Mouse (Mus musculus) retina, postnatal 1 day (tissue): ENCODE results near the gene Ugt1a6b.
"Not testable (repeated sequence)": the region's sequence is repeated elsewhere in the genome, so short reads cannot be mapped to it uniquely, and the experiment has no call there.

Experiments
- DNase-seq: peaks from one replicate; pipeline ENCODE4 v3.0.0-alpha.2; 2012

The Ugt1a6b gene

DNA sequence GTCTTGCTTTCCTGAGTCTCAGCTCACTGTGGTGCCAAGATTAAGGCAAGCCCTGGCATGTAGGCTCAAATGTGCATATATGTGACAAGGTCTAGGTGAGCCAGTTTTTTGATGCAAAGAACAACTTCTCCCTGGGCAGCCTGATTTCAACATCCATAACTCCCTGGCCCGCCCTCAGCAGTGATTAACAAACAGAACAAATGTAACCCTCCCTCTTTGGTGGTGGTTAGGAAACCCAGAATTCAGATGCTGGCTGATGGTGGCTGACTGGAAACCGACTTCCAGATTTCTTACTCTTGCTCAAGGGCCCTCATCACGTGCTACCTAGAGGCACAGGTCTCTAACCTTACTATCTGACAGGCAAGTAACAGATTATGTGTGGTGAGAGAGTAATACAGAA, at the start of gene Ugt1a6b:
Gene Ugt1a6b, plus strand, starts transcription at position 234 of the 400 bp plus-strand sequence.
- DNase-seq = not testable (repeated sequence)

DNA sequence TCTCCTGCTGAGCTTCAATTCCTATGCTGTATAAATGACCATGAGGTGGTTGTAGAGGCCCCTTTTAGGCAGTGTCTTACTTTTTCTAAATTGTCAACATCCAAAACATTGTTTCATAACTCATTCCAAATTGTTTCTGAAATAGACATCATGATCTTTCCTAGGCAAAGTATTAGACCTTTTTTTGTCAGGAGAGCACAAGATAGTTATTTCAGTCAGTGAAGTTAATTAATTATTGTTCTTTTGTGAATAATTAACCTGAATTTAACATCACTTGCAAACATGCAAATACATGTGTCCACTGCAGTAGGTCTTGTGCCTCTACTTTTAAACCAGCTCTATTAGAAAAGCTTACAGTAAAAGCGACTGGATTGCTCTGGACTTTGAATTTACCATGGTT, 48.0 kb upstream of the Ugt1a6b start, which contains the start of gene Ugt1a10:
Gene Ugt1a10, plus strand, starts transcription at position 301 of the 400 bp plus-strand sequence.
- no peak for DNase-seq

DNA sequence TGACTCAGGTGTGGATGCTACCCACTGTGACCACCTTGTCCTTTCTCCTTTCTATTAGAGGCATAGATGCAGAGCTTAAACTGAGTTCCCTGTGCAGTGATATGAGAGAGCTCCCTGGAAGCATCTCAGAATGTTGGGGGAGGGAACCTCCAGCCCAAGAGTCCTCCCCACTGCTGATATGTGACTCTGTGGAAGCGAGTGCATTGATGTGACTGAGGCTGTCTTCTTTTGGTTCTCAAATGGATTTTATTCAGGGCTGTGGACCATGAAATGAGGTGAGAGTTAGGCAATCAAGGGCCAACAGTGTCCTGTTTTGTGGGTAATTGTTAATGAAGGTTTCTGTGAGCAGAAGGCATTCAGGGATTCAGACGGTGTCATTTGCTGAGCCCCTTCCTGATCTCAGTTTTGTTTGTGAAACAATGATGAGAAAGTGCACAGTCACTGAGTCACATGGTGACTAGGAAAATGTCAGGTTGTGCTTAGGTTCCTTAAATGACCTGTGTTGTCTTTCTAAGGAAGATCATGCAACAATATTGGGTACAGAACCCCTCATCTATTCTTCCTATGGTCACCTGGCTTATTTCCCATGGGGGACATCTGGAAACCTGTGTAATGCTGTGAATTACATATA, 36.5 kb upstream of the Ugt1a6b start:
- not testable (repeated sequence) for DNase-seq

DNA sequence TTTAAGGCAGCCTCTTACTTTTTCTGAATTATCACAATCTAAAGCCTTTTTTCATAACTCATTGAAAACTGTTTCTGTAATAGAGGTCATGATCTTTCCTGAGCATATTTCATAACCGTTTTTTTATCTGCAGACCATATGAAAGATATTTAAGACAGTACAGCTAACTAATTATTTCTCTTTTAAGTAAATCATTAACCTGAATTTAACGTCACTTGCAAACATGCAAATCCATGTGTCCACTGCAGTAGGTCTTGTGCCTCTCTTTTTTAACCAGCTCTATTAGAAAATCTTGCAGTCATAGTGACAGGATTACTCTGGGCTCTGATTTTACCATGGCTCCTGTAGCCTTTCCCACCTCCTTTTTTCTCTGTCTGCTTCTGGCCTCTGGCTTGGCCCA, 32.6 kb upstream of the Ugt1a6b start, which contains the start of gene Ugt1a9:
Gene Ugt1a9, plus strand, starts transcription at position 306 of the 400 bp plus-strand sequence.
- DNase-seq = no peak

DNA sequence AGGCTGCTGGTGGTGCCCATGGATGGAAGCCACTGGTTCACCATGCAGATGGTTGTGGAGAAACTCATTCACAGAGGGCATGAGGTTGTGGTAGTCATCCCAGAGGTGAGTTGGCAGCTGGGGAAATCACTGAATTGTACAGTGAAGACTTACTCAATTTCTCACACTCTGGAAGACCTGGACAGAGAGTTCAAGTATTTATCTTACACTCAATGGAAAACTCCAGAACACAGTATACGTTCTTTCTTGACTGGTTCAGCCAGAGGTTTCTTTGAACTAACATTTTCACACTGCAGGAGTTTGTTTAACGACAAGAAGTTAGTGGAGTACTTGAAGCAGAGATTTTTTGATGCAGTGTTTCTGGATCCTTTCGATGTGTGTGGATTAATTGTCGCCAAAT, 32.1 kb upstream of the Ugt1a6b start:
- no peak for DNase-seq

DNA sequence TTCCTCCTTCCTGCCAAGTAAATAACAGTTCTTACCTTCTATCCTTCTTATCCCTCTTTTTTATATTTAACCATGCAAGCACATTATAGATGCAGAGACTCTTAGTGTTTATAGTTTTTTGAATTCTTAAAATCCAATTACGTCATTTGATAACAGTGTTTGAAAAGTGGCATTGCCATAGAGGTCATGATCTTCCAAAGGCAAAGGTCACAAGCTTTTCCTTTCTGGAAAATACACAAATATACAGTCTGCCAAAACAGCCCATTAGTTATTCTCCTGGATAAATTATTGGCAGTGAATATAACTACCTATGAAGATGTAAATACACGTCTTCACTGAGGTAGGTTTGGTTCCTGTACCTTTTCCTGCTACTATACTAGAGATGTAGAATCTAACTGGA, 28.6 kb upstream of the Ugt1a6b start:
- DNase-seq = no peak

DNA sequence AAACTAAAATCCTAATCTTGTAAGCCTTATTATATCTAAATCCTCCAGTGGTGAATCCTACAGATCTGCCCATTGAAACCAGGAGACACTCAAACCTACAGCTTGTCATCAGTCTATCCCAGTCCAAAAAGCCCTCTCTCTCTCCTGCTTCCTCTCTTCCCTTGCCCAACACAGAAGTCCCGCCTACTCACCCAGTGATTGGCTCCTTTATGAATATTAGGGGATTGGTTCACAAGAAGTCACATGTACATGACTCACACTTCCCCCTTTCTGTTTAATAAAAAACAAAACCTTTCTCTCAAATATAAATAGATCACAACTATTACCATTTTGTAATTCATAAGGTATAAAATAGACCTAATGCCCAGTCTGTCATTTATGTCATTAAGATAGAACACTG, 25.9 kb upstream of the Ugt1a6b start:
- DNase-seq = no peak

DNA sequence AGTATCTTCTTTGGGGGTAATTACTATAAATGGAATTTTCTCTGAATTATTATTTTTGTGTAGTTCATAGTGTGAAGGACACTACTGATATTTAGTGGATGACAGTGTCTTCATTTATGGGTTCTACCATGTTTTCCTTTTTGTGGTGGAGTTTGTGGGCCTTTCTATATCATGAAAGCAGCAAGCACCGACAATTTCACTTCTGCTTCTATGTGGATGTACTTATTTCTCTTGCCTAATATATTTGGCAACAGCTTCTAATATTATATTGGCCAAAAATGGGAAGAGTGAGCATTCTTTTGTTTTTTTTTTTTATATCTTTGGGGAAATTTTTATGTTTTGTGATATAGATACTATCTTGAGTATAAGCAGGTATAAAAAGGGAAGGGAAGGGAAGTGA, 21.4 kb upstream of the Ugt1a6b start:
- no peak for DNase-seq

DNA sequence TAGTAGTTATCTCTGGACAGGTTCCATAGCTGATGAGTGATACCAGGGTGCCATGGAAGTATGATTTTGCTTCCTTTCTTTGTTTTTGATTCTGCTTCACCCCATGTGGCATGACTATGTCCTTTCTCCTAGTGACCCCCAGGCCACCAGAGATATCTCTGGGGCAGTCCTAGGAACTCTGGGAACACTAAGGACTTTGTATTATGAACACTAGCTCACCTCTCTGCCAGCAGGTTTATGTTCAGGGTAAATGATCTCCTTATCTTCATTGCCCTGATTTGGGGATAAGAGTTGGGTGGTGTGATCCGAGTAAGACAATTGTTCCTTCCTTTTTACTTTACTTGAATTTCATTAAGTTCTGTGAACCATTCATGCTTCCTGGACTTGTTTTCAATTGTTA, 16.9 kb upstream of the Ugt1a6b start:
- no peak for DNase-seq

DNA sequence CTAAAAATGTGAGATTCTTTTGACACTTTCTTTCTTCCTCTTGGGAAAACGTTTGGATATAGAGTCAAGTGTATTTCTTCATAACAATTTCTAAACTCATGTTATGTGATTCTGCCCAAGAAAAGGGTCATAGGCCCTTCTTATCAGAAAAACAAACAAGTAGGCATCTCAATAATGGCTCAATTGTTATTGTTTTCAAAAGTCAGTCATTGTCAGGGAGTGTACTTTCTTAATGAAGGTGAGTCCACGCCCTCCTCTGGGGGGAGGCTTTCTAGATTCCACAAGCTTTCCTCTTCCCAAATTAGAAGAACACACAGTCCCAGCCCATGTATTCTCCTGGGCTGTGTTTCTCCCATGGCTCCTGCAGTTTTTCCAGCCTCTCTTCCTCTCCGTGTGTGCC, 15.5 kb upstream of the Ugt1a6b start, which contains the start of gene Ugt1a8:
Gene Ugt1a8, plus strand, starts transcription at position 301 of the 400 bp plus-strand sequence.
- no peak for DNase-seq

DNA sequence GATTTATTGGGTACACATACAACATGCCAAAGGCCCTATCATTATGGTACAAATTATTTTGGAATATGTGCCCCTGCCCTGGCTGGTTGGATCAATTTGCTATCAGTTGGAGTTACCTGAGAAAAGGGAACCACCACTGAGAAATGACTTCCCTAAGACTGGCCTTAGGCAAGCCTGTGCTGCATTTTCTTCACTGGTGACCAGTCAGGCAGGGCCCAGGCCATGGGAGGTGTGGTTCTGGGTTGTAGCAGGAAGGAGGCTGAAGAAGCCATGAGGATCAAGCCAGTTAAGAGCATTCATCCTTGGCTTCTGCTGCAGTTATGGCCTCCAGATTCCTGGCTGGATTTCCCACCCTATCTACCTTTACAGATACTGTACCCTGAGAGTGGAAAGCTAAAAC, 10.7 kb upstream of the Ugt1a6b start:
- no peak for DNase-seq

DNA sequence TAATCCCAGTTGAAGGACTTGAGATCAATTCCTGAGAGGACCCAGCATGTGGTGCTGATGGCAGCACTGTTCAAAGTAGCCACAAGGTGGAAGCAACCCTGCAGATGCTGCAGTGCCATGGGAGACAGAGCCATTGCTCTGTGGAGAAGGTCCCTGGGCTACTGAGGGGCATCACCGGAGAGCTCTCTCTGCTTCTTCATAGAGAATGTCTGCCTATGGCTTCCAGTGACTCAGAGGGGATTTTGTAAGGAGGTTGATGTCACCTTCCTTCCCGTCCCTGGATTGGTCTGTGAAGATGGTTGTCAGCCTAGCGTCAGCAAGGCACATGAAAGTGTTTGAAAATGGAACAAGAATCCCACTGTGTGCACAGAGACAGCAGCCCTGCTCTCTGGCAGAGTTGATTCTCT, 8.8 kb upstream of the Ugt1a6b start:
- DNase-seq = peak; percentile 4

DNA sequence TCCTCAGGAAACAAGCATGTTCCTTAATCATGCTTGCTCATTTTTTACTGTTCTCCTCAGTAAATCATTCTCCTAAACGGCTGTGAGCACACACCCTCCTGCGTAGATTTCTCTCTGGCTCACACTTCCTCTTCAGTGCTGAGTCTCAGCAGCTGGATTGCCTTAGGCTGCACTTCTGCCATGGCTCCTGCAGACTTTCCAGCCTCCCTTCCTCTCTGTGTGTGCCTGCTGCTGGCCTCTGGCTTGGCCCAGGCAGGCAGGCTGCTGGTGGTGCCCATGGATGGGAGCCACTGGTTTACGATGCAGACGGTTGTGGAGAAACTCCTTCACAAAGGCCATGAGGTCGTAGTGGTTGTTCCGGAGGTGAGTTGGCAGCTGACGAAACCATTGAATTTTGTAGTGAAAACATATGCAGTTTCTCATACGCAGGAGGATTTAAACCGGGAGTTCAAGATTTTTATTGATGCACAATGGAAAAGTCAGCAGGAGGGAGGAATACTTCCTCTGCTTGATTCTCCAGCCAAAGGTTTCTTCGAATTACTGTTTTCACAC, 8.0 kb upstream of the Ugt1a6b start, which contains the start of gene Ugt1a7c:
Gene Ugt1a7c, plus strand, starts transcription at position 122 of the 552 bp plus-strand sequence.
- no peak for DNase-seq

DNA sequence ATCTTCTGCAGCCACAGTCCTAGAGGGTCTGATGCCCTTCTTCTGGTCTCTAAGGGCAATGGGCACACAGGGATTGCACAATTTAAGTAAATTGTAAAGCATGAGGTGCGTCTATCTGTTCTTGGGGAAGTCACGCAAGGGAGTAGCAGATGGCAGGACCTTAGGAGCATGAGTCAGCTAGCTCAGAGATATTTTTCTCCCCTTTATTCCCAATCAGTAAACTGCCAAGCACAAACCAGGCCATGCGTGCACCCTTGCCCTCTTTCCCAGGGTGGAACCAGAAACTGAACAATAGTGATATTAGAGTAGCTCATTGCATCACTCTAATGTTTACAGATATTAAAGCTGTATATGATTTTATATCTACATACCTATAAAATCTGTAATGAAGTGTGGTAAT, 4.5 kb upstream of the Ugt1a6b start:
- not testable (repeated sequence) for DNase-seq

DNA sequence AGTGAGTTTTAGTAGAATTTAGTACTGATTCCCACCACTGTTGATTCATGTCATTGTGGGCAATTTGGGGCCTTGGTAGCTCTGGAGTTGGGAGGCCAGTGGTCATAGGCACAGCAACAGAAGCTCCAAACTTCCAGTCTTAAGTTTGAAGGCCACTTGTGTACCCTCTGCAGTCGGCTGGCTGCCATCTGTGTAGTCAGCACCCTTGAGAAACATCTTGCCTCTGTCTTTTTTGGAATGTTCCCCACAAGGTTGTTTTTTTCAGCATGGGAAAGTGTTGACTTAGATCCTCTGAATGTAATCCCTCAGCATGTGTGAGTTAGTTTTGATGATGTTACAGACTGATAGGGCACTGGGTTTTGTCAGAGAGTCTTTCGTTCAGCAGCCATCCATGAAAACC, 3.4 kb upstream of the Ugt1a6b start:
- DNase-seq = not testable (repeated sequence)

DNA sequence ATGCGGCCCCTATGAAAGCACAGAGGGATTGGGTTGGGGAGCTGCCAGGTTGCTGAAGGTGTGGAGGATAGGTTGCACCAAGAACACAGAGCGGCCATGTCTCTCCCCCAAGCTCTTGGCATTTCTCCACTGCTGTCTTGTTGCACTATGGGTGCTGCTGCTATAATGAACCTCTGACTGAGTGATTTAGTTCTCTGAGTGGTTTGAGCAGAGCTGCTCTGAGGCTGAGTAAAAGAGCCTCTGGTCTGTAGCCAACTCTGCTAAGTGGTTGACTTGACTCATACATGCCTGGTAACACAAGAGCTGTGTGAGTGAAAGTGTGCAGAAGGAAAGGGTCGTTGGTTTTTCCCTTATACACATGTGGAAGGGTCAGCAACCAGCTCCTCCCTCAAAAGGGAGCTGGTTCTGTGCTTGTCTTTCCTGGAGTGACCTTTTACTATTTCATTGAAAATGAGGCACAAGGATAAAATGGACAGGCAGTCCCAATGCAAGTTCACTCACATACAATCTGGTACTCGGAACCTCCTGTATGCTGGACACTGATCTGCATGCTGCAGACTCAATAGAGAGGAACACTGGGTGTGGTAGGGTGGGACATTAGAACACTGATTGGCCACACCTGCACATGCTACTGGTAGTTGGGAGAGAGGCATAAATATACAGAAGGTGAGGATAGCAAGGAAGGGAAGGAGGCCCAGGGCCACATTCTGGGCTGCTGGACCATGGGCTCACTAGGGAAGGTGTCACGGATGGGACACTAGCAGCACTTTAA, 831 bp downstream of the Ugt1a6b start:
- DNase-seq = not testable (repeated sequence)

DNA sequence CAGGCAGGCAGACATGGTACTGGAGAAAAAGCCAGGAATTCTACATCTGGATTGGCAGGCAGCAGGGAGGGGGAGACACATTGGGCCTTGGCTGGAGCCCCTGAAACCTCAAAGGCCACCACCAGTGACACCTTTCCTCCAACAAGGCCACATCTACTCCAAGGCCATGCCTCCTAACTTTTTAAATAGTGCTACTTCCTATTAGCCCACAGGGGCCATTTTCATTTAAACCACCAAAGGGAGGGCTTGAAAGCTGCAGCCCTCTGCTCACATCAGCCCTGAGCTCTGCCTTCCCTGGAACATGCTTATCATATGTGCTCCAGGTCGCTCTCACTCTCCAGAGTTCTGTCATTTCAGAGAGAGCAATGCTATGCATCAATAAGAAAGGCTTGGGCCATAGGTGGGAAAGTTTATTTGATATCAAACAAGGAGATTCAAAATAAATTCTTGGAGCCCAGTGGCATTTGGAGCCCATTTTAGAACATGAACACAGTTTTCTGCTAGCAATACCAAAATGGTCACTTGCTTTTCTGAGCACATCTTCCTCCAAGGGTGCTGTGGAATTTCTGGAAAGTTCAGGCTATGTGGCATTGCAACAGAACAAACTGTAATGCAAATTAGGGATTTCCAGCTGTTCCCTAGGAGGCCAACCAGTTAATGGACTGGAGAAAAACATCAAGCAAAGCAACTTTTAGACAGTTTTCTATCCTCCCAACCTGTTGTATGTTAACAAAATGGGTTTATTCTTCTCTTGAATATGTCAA, 1.8 kb downstream of the Ugt1a6b start:
- no peak for DNase-seq

DNA sequence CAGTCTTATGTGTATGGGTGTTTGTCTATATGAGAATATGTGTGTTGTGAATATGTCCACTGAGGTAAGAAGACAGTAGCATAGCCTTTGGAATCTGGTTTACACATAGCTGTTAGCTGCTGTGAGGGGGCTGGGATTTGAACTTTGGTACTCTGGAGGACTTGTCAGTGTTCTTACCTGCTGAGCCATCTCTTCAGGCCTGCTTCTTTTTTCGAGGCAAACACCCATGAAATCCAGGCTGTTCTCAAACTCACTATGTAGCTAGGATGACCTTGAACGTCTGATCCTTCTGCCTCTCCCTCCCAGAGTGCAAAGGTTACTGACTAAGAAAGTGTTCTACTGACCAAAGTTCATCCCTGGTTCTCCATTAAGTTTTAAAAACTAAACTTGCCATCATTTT, 2.6 kb downstream of the Ugt1a6b start:
- DNase-seq = no peak

DNA sequence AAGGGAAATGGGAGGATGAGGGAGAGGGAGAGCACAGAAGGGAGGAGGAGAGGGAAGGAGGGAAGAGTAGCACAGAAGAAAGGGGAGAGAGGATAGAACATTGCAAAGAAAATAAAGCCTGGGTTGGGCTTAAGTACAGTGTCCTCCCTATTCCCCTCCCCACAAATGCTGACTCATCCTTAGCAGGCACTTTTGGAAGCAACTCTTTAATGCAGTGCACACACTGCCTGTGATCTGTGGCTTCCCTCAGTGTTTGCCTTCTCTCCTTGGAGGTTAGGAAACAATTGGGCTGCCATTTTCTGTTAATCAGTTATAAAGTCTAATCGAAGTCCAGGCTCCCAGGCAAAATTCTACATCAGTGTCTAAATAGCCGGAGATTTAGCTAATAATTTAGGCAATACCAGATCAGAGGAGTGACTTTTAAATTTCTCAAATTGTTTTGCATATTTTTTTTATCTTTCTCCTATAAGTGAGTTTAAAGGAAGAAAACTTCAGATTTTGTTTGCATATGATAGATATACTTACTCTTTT, 6.0 kb downstream of the Ugt1a6b start:
- DNase-seq = not testable (repeated sequence)

DNA sequence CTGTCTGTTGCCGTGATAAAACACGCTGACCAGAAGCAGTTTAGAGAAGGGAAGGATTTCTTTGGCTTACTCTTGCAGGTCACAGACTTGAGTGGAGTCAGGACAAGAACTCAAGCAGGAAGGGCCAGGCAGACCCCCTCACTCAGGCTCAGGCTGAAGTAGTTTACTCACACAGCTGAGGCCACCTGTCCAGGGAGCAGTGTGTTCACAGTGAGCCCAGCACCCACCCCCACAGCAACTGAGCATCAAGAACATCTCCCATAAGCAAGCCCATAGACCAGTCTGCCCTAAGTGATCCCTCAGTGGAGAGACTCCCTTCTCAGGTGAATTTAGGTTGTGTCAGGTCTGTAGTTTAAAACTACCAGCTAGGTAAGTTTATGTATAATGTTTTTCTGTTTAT, 6.6 kb downstream of the Ugt1a6b start:
- not testable (repeated sequence) for DNase-seq

DNA sequence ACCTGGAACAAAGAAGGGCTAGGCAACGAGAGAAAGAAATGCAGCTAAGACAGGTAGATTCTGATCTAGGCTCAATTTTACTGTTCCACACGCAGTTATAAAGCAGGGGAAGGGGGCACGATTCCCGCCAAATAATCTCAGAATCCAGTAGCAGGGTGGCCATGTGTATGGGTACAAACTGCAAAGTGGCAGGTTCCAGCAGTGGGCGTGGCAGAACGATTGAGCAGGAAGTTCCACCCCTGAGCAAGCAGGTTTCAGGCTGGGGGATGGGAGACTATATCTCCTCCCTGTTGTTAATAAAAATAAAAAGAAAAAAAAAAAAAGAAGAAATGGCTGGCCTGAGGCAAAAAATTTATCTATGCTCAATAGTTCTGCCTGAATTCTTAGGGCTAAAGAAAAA, 9.7 kb downstream of the Ugt1a6b start:
- not testable (repeated sequence) for DNase-seq

DNA sequence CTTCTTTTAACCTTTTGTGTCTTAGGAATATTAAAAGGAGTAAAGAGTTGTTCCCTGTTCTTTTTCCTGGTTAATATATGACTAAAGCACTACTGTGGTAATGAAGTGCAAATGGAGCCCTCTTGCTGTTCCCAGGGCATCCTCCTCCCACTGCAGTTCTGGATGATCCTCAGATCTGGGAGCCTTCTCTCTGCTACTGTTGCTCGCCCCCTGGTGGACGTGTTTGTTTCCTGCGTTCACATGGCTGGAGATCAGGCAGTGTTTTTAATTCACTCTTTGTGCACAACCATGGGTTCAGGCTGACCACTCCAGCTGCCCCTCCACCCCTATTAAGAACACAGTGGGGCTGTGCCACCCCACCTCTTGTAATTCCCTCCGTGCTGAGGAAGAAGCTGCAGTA, 17.5 kb downstream of the Ugt1a6b start:
- not testable (repeated sequence) for DNase-seq

DNA sequence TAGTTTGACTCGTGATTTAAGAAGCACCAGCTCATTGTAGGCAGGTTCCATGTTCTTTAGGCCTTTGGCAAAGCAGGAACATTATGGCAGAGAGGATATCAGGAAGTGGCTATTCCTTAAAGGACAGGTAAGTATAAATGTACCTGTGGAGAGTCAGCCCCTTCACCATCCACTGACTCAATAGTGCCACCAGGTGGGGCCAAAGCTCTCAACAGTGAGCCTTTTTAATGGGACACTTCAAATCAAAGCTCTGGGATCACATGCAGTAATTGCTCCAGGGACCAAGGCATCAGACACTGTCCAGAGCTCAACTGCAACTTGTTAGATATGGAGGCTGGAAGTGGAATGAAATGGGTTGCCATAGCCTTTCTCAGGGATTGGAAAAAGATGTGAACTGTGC, 18.5 kb downstream of the Ugt1a6b start:
- DNase-seq = peak; percentile 6
